12 mouse cellular contexts compared by ENCODE assay signal in the genomic region with DNA sequence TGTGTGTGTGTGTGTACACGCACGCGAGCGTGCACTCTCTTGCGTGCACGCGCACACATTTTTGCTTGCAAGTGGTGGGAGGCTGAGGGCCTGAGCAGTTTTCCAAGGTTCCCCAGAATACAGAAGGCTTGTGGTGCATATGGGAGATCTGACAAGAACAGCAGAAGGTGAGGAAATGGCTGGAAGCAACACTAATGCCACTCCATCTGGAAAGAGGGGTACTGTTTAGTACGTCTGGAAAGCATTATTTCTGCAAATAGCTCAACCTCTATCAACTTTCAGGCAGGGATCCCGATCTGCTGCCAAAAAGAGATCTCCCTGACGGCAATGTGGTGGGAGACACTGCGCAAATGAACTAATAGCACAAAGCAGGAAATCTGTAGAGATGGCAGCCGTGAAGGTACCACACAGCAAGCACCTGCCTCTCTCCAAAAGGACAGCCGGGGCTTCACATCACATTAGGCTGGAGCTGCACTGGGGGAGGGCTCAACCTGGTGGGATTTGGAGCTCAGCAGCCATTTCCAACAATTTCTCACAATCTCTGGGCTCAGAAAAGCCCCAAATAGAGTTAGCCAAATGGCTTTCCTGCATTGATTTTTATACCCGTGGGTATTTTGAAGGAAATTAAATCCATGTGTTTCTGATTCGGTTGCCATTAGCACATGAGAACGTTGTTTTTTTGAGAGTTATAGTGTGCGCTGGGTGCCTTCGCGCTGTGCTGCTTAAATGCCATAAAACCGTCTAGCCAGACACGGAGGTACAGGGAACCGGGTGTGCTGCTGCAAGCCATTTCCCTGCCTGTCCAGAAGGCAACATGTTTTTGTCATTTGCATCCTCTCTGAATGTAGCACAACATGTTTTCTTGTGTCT.
A peak's percentile ranks its signal among the peaks of the same experiment; 100 is the strongest.
DNase-seq lines count a peak whose midpoint lies in the region; ATAC-seq and TF ChIP-seq lines count a peak whose summit lies in the region.
"Had no signal": no experiment of that assay in that cellular context is flagged by ENCODE, and none has a peak within 500 bp of the region (broad histone marks: within the 10 kb centered on the region; RNA-seq: fewer than 3 reads in every experiment).

No protein-coding gene starts in this region.

- no peaks in the 10 kb centered on the region for H3K36me3 ChIP-seq in hindbrain, embryonic 14.5 days (replicated peaks; ENCODE audit: control insufficient read depth, insufficient read depth)
- no peaks in the 10 kb centered on the region for H3K36me3 ChIP-seq in limb, embryonic 14.5 days (ENCODE audit: control insufficient read depth, insufficient read depth, low read length)
- no peaks in the 10 kb centered on the region for H3K36me3 ChIP-seq in liver, embryonic 11.5 days (ENCODE audit: control insufficient read depth, insufficient read depth, low read length)
- H3K36me3 ChIP-seq: stomach, embryonic 15.5 days had no signal

- TF ChIP-seq POLR2A in limb, embryonic 14.5 days (IDR thresholded peaks at IDR 0.05; ENCODE audit: borderline replicate concordance, extremely low read depth, insufficient read depth, insufficient read length): no peak

- DNase-seq in layer of hippocampus, adult 11-12 months (ENCODE audit: low spot score): peak; percentile 47
- DNase-seq in layer of hippocampus, adult 9-10 months (ENCODE audit: low spot score): no peak
- peak; percentile 94 for DNase-seq in cerebellum, adult 9-11 months
- DNase-seq in hindbrain, embryonic 14.5 days (ENCODE audit: low spot score): no peak
- no peak for DNase-seq in limb, embryonic 14.5 days (ENCODE audit: low spot score)
- DNase-seq in liver, embryonic 11.5 days (ENCODE audit: low spot score): no peak
- no peak for DNase-seq in lung, postnatal 14 days
- DNase-seq in heart, adult 11 months: no peak

- no peak overlapping the region for H3K4me3 ChIP-seq in hindbrain, embryonic 14.5 days (replicated peaks; ENCODE audit: low read length)
- no peak overlapping the region for H3K4me3 ChIP-seq in limb, embryonic 14.5 days (replicated peaks; ENCODE audit: low read length)
- H3K4me3 ChIP-seq in liver, embryonic 11.5 days (ENCODE audit: low read depth, low read length): no peak overlapping the region
- H3K4me3 ChIP-seq: megakaryocyte, embryonic 14.5 days; stomach, embryonic 15.5 days had no signal

- 72% methylated on average over 22 of the region's 22 CpGs for WGBS in hindbrain, embryonic 14.5 days
- WGBS in limb, embryonic 14.5 days: 38% methylated on average over 22 of the region's 22 CpGs
- 80% methylated on average over 22 of the region's 22 CpGs for WGBS in liver, embryonic 11.5 days

- H3K9ac ChIP-seq in hindbrain, embryonic 14.5 days: no peak overlapping the region
- H3K9ac ChIP-seq in limb, embryonic 14.5 days (ENCODE audit: low read depth, low read length, severe bottlenecking): no peak overlapping the region
- H3K9ac ChIP-seq in liver, embryonic 11.5 days (ENCODE audit: low read depth, low read length): no peak overlapping the region
- H3K9ac ChIP-seq: liver, embryonic 14.5 days; stomach, embryonic 15.5 days had no signal

- peak; percentile 51; the same call in 1 of the 2 replicates for ATAC-seq in hindbrain, embryonic 14.5 days (ENCODE audit: low FRiP score)
- ATAC-seq in limb, embryonic 14.5 days (ENCODE audit: low FRiP score, low read depth): peak; percentile 53; the same call in 1 of the 2 replicates
- no peak for ATAC-seq in liver, embryonic 11.5 days (replicated peaks; ENCODE audit: low FRiP score)

- no peaks in the 10 kb centered on the region for H3K27me3 ChIP-seq in hindbrain, embryonic 14.5 days (ENCODE audit: control insufficient read depth, insufficient read depth, low read length)
- peaks cover 22% of the 10 kb centered on the region for H3K27me3 ChIP-seq in limb, embryonic 14.5 days (ENCODE audit: control insufficient read depth, insufficient read depth, low read length)
- no peaks in the 10 kb centered on the region; the same call in 1 of the 2 replicates for H3K27me3 ChIP-seq in liver, embryonic 11.5 days (replicated peaks; ENCODE audit: control insufficient read depth, insufficient read depth, low read length)
- H3K27me3 ChIP-seq: stomach, embryonic 15.5 days had no signal

- H3K4me1 ChIP-seq in hindbrain, embryonic 14.5 days (replicated peaks; ENCODE audit: control insufficient read depth, insufficient read depth, low read length): peaks cover 21% of the 10 kb centered on the region; the same call in 1 of the 2 replicates
- peaks cover 35% of the 10 kb centered on the region for H3K4me1 ChIP-seq in limb, embryonic 14.5 days (ENCODE audit: control insufficient read depth, insufficient read depth, low read length)
- H3K4me1 ChIP-seq in liver, embryonic 11.5 days (replicated peaks; ENCODE audit: control insufficient read depth, insufficient read depth, low read length): no peaks in the 10 kb centered on the region; the same call in 1 of the 2 replicates

- H3K27ac ChIP-seq in hindbrain, embryonic 14.5 days: peak overlapping the region; percentile 38; the same call in 1 of the 2 replicates
- H3K27ac ChIP-seq in limb, embryonic 14.5 days (replicated peaks; ENCODE audit: low read depth, low read length): no peak overlapping the region
- no peak overlapping the region for H3K27ac ChIP-seq in liver, embryonic 11.5 days (ENCODE audit: low read depth, low read length)
- H3K27ac ChIP-seq: kidney, postnatal 0 days; liver, embryonic 14.5 days; stomach, embryonic 15.5 days had no signal

- no peaks in the 10 kb centered on the region for H3K9me3 ChIP-seq in hindbrain, embryonic 14.5 days (ENCODE audit: control insufficient read depth, low read length)
- no peaks in the 10 kb centered on the region for H3K9me3 ChIP-seq in limb, embryonic 14.5 days (ENCODE audit: control insufficient read depth, low read length)
- H3K9me3 ChIP-seq in liver, embryonic 11.5 days (ENCODE audit: control insufficient read depth, low read length): no peaks in the 10 kb centered on the region
- H3K9me3 ChIP-seq: megakaryocyte, embryonic 14.5 days; stomach, embryonic 15.5 days had no signal

- no peak overlapping the region for H3K4me2 ChIP-seq in hindbrain, embryonic 14.5 days (replicated peaks)
- H3K4me2 ChIP-seq in limb, embryonic 14.5 days (replicated peaks; ENCODE audit: low read depth, low read length, severe bottlenecking): peak overlapping the region; percentile 9; the same call in 1 of the 2 replicates
- H3K4me2 ChIP-seq in liver, embryonic 11.5 days: no peak overlapping the region
- H3K4me2 ChIP-seq: stomach, embryonic 15.5 days had no signal

Comparison
In these comparisons a context has a peak if more than half of its experiments do, and no peak if none do; other contexts are left out.
1. DNase-seq: peak in layer of hippocampus, adult 11-12 months (single experiment) and cerebellum, adult 9-11 months (single experiment); none in layer of hippocampus, adult 9-10 months (single experiment), hindbrain, embryonic 14.5 days (single experiment), limb, embryonic 14.5 days (single experiment), liver, embryonic 11.5 days (single experiment), lung, postnatal 14 days (single experiment) and heart, adult 11 months (single experiment).